Mouse (Mus musculus) retina, embryonic 14.5 days (tissue): ENCODE measurements around the gene Diras1.
A peak's percentile ranks its signal among the peaks of the same experiment; 100 is the strongest.
"Not testable (repeated sequence)": the region's sequence is repeated elsewhere in the genome, so short reads cannot be mapped to it uniquely, and the experiment has no call there.

Source experiments
- DNase-seq: peaks from one replicate; pipeline ENCODE4 v3.0.0-alpha.2; 2015; ENCODE audit warnings: low spot score

Gene Diras1

DNA sequence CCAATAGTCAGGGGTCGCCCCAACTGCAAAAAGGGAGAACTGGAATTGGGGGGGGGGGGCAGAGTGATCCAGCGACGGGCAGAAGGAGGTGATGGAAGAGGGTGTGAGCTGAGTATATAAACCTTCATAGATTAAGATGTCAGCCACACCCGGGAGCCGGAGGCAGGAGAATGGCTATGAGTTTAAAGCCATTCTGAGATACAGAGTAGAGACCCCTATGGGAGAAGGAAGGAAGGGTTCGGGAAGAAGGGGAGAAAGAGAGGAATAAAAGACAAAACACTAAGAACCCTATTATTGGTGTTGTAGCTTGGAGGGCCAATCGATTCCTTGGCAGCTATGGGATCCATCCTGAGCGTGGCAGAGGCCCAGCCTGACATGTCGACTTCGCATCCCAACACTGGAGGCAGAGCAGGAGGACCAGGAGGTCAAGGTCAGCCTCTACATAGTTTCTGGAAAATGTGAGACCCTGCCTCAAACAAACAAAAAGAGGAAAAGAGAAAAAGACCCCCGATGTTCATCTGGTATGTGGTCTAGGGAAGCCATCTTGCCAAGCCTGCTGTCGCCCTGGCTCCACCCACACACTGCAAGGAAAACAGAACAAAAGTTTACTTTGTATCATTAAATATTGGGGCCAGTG is at the start of gene Diras1:
TSS of gene Diras1 (minus strand) at position 24 of the 637 bp plus-strand sequence.
- DNase-seq: no peak

DNA sequence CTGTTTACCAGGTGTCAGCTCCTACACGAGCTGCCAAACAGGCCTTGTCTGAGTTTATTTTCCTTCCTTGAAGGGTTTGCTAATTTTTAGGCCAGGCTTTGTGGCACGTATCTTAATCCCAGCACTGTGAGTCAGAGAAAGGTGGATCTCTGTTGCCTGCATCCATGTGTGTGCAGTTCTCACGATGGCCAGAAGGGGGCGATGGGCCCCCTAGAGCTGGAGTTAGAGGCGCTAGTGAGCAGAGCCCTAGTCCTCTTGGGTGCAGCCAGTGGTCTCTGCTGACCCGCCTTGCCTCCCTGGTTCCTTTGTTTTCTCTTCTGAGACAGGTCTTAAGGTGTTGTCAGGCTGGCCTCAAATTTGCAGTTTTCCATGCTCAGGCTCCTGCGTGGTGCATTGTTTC is 48.0 kb upstream of the Diras1 start:
- peak; percentile 48 for DNase-seq

DNA sequence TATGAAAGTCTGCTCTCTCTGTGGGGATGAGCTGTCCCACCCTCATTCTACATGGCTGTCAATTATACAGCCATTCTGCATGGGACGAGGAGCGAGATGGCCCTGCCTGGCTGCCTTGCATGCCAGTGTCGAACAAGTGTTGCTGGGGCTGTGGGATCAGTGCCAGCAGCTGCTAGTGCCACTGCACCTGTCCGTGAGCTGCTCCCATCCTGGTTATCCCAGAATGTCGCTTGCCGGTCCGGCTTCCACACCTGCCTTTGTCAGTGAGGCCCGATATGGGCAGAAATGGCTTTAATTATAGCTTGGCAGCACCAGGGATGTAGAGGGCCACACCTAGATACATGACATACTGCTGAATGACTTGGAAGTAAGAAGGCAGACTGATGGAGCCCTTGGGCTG is 46.8 kb upstream of the Diras1 start:
- DNase-seq: no peak

DNA sequence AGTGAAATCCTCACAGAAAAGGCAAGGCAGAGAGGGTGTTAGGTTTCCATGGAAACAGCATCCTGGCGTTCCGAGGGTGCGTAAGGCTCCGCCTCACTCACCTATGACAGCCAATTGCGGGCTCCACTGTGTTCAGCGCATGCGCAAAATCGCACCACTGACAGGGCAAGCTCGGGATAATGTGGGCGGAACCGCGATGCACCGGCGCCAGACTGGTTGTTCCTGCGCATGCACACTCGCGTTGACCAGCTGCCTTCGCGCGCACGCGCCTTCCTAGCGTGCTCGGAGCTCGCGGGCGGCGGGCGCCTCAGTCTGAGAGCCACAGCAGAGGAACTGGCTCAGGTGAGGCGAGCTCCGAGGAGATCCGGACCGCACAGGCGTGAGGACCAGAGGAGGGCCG is 44.4 kb upstream of the Diras1 start, which contains the start of gene Thop1:
TSS of gene Thop1 (plus strand) at position 200 of the 400 bp plus-strand sequence.
- DNase-seq: peak; percentile 100

DNA sequence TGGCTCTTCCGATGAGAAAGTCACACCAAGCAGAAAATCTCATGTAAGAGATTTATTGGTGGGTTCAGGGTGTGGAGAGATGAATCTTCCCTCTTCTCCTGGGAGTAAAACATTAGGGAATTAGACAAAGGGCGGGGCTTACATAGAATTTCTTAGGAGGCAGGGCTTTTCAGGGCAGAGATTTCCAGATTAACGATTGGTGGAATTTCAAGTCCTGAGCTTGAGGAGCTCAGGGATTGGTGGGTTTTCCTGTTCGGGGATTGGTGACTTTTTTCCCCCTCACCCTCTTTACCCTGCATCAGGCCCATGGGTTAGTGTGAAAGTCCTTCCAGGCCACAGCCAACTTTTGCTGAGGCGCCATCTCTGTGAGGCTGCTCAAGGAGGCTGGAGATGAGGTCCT is 43.2 kb upstream of the Diras1 start:
- DNase-seq: no peak

DNA sequence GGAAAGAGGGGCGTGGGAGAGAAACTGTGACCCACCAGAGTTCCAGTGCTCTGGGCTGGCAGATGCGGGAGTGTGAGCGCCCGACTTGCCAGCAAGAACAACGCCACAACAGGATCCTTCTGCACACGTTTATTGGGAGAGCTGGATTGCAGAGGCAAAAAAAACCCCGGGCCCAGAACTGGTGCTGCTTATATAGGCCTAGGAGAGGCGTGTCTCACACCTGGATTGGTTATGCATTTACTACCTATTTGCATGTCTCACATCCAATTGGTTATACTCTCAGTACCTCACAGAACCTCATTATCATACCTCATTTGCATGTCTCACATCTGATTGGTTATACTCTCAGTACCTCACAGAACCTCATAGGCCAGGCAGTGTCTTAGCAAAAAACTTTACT is 39.1 kb upstream of the Diras1 start:
- not testable (repeated sequence) for DNase-seq

DNA sequence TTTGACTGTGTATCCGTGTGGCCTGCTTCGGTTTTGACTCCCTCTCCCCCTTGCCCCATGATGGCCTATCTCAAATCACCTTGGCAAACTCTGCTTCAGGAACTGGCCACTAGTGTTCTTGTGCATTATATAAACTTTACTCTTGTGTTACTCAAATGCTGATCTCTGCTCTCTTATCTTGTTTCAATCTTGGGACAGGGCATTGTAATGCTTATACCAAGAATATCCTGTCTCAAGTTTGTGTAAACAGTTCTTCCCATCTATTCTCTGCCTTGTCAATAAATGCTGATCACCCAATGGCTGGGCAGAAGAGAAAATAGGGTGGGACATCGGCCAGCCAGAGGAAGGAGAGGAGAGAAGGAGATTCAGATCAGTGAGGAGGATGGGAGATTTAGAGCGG is 37.2 kb upstream of the Diras1 start:
- DNase-seq: no peak

DNA sequence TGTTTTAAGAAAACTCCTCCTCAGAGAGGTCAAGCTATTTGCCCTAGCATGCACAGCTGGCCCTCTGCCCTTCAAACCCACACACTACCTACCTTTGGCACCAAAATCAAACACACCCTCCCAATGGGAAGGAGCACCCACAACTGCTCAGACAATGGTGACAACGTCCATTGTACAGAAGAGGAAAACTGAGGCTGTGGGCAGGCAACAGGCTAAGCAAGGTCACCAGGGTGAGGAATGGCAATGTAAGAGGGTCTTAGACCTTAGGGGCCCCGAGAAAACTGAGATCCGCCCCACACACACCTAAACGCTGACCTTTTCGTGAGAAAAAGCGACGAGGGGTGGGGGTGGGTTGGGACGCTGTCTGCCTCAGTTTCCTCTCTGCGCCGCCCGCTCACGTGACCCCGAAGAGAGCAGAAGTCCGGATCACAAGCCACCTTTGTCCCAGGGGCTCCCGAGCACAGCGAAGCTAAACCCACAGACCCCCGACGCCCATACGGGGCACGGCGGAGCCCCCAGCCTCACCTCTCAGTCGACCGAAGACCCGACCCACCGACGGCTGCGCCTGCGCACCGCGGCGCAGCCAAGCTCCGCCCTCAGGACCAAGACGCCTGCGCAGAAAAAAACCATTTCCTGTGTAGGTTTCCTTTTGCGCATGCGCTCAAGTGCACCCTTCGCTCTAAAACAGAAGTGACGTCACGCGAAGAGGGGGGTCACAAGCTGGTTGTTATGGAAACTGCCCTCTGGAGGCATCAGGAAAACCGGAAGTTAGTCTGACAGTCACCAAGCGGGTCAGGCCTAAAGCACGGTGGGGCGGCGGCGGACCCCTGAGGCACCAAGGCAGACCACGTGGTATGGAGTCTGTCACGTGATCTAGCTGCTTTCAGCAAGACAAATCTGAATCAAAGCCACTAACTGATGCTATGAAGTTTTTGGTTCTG is 34.4 kb upstream of the Diras1 start, which contains the start of gene Sgta:
TSS of gene Sgta (minus strand) at position 579 of the 941 bp plus-strand sequence.
- DNase-seq: peak; percentile 100

DNA sequence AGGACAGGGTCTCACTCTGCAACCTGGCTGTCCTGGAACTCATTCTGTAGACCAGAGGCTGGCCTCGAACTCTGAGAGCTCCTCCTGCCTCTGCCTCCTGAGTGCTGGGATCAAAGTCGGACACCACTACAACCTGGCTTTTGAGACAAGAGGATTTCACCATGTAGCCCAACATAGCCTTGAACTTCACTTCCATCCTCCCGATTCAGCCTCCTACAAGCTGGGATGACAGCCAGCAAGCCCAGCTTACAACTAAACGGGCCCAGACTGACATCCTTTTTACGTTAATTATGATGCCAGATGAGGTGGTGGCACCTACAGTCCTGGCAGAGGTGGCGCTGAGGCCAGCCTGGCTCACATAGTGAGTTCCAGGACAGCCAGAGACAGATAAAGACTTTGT is 33.4 kb upstream of the Diras1 start:
- no peak for DNase-seq

DNA sequence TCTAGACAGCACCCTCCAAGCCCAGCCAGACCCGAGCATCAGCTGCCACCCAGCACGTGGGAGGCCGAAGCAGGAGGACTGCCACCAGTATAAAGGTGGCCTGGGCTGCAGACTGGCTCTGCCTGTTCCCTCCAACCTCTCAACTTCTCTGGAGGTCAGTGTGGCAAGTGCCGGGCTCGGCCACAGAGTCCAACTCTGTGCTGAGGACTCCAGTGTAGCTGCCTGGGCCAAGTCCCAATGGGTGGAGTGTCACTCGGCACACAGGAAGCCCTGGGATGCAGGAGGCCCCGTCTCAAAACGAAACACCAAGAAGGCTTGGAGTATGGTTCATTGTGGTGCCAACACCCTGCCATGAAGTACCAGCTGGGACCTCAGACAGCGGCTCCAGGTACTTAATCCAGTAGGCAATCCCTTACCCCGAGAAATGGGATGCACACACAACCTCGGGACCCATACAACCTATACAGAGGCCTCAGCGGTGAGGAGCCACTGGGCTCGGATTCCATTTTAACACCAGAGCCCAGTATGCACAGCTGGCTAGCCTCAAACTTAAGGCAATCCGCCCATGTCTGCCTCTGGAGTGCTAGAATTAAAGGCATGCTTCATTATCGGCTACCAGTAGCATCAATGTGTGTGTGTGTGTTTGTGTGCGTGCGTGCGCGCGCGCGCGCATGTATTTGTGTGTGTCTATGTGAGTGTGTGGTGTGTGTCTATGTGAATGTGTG is 32.1 kb upstream of the Diras1 start:
- no peak for DNase-seq

DNA sequence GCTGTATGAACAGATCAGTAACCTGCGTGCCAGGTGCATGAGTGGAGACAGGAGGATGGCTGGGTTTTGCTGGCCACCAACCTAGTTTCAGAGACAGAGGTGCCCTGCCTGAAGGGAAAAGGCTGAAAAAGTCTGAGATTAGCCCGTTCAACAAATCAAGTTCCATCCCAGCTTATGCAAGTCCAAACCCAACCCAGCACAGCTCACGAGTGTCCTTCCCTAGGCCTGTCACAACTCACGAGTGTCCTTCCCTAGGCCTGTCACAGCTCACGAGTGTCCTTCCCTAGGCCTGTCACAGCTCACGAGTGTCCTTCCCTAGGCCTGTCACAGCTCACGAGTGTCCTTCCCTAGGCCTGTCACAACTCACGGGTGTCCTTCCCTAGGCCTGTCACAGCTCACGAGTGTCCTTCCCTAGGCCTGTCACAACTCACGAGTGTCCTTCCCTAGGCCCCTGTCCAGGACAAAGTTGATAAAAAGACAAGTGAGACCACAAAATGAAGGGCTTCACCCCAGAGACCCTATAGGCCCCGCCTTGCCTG is 30.4 kb upstream of the Diras1 start:
- DNase-seq: not testable (repeated sequence)

DNA sequence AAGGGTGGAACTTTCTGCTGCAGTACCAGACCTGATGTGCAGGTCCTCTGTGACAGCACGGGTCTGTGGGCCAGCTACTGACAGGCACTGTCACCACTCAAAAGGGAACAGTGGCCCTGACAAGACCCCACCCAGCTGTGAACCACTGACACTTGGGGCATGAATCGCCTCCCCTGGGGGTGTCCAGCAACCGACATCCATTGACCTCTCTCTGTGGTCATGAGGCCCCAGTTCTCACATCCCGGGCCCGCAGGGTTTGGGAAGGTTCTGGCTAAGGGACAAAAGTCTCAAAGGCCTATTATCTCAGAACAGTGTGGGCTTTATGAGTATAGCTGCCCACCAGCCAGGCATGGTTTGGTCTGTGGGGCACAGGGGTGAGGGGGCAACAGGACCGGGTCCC is 29.7 kb upstream of the Diras1 start:
- no peak for DNase-seq

DNA sequence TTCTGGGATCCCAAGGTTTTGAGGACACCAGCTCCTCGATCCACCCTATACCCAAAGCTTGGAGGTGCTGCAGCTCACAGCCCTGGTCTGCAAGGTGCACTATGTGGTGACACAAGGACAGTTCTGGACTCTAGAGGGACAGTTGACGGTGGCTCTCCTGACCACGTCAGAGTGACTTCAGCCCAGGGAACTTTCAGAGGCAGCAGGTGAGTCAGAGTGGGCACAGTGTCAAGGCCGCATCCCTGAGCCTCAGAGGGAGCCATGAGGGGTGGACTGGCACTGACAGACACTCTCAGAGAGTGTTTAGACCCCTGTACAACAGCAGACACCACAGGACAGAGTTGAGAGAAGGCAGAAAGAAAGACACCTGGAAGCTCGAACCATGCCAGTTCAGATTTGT is 27.1 kb upstream of the Diras1 start:
- DNase-seq: no peak

DNA sequence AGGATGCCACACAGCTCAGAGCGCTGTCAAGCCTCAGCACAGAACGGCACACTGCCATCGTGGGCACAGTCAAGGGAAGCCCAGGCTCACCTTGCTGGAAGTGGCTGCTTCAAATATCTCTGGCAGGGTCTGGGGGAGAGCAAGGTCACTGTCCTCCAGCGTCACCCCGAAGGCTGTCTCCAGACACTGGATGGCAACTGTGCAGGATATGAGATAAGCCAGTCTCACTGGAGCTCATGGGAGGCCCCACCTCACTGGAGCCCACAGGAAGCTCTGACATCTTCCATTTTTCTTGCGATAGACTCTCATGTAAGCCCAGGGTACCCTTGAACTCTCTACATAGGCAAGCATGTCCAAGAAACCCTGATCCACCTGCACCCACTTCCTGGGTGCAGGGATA is 25.7 kb upstream of the Diras1 start:
- no peak for DNase-seq

DNA sequence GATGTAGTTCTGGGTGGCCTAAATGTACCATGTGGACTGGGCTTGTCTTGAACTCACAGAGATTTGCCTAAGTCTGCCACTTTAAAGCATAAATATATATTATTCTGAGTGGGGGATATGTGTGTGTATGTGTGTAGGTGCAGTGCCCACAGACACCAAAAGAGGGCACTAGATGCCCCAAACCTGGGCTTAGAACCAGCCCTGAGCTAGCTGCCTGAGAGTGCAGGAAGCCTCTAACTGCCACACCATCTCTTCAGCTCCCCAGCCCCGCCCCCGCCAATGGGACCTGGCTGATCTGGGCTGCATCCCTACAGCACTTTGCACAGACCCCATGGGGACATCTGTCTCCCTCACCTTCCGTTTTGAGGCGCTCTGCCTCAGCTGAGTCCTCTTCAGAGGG is 25.2 kb upstream of the Diras1 start:
- peak; percentile 32 for DNase-seq

DNA sequence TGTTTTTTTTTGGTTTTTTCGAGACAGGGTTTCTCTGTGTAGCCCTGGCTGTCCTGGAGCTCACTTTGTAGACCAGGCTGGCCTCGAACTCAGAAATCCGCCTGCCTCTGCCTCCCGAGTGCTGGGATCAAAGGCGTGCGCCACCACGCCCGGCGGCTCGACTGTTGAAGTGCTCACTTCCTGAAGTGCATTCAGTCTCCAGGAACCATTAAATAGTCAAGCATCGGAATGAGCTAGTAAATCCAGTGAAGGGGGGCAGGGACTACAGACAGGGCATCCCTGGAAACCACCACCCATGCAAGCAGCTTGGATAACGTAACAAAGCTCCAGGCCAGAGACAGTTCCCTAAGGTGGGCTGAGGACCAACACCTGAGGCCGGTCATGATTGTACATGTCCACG is 19.8 kb upstream of the Diras1 start:
- DNase-seq: not testable (repeated sequence)

DNA sequence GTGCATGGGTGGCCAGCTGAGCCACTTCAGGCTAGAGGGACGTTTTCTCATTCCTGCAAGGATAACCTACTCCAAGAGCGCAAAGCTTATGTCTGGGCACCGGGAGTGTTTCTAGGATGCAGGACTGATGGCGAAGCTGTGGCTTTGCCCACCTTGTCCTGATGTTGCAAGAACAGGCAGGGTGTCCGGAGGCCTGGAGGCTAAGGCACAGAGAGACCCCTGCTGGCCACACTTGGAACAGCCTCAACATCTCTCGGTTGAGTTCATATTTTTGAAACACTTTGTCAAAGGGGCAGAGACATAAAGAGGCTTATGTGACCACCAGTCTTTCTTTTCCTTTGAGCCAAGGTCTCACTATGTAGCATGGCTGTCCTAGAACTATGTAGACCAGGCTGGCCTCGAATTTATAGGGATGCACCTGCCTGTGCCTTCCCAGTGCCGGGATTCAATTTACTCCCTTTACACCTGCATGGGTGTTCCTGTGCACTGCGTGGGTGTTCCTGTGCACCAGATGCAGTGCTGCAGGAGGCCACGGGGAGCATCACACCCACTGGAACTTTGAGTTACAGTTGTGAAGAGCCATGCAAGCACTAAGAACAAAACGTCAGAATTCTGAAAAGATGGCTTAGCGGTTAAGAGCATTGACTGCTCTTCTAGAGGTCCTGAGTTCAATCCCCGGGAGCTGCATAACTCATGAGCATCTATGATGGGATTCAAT is 16.2 kb upstream of the Diras1 start:
- peak; percentile 86 for DNase-seq

DNA sequence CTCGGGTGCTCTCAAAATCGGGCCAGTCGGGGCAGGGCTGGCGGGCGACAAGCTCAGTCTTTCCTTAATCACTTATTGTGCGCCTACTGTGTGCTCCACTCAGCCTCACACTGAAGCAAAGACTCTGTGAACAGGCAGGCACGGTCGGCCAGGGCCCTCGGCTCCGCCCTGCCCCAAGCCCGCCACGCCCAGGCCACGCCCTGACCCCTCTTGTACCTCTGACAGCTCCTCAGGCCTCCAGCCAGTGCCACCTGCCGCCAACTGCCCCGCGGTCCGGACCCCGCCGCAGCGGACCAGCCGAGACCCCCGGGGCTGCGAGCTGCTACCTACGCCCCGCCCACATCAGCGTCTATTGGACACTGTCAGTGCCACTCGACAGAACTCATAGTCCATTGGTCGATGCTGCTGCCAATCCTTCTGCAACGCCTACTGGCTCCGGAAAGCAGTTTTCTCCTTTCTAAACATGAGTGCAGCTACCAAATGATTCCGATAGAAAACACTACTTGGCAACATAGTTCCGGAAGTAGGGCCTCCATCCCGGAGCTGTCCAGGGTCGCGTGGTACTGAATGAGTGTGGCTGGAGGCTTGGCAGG is 11.6 kb upstream of the Diras1 start, which contains the start of gene Slc39a3:
TSS of gene Slc39a3 (minus strand) at position 439 of the 593 bp plus-strand sequence.
- DNase-seq: peak; percentile 100

DNA sequence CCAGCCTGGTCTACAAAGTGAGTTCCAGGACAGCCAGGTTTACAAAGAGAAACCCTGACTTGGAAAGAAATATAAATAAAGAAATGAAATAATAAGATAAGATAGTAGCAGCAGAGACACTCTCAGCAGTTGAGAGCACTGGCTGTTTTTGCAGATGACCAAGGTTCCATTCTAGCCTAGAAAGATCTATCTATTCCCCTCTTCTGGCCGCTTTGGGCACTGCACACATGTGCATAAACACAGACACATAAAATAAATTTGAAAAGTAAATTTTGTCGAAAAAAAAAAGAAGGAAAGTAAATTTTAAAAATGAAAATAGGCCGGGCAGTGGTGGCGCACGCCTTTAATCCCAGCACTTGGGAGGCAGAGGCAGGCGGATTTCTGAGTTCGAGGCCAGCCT is 10.8 kb upstream of the Diras1 start:
- DNase-seq: peak; percentile 63

DNA sequence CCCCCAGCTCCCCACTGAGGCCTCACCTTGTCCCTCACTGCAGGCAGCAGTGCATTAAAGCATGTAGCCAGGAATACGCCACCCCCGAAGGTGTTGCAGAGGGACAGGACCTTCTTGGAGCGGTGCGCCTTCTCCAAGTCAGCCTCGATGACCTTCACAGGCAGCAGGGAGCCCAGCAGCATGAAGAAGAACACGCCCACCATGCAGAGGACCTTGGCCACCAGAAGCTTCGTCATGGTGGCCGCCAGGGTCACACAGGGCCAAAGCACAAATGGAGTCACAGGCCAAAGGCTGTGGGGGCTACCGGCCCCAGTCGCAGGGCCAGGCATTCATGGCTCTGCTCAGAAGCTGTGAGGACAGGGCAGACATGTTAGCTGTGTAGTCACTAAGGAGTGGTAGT is 8.1 kb upstream of the Diras1 start:
- DNase-seq: no peak

DNA sequence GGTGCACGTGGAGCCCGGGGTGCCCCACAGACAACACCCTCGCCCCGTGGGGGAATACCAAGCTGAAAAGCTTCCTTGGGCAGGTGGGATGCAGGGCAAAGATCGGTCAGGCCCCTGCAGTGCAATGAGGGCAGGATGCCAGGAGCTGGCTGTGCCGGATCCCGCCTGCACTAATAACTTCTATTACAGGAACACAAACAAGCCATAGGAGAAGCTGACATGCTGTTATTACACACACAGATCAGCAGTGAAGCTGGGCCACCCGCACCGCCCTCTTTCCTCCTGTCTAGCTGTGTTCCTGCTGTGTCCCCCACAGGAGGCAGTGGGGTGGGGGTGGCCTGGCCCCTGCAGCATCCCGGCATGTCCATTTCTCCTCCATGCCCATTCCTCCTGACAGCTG is 3.6 kb upstream of the Diras1 start:
- DNase-seq: no peak
